Mouse (Mus musculus): ENCODE results near the gene Slc25a44. TPM values are rescaled to one million over a fixed set of nuclear protein-coding genes. Genes with fewer than 3 reads are reported as not detected.
A peak's percentile ranks its signal among the peaks of the same experiment; 100 is the strongest.

The Slc25a44 gene
- polyA plus RNA-seq, 2 experiments, result 19.1 to 21.2 TPM

DNA sequence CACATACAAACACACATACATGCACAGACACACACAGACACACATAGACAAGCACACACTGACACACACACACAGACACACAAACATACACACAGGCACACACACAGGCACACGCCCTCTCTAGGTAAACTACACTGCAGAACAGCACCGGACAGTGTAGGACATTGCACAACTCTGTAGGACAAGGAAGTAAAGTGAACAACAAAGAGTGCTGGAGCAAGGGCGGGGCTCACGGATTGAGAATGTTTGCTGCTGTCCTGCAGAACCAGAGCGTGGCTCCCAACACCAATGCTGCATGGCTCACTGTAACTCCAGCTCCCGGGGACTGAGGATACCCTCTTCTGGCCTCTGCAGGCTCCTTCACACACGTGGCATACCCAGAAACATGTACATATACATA, 17.9 kb upstream of the Slc25a44 start:
- DNase-seq (ENCODE audit: low spot score) (no peak), ATAC-seq (ENCODE audit: low FRiP score, low read depth) (no peak)
- H3K9me3 ChIP-seq (ENCODE audit: control insufficient read depth, low read length), result no peaks in the 10 kb centered on the region
- H3K9ac ChIP-seq (ENCODE audit: low read depth, low read length, severe bottlenecking), result no peak overlapping the region
- no peaks in the 10 kb centered on the region for H3K27me3 ChIP-seq (ENCODE audit: control insufficient read depth, insufficient read depth, low read length)
- TF ChIP-seq POLR2A (IDR thresholded peaks at IDR 0.05; ENCODE audit: borderline replicate concordance, extremely low read depth, insufficient read depth, insufficient read length), result no peak
- 0 out of 2 replicates have a peak, but pooled peaks cover 3% of the 10 kb centered on the region for H3K36me3 ChIP-seq (ENCODE audit: control insufficient read depth, insufficient read depth, low read length)
- H3K4me2 ChIP-seq (replicated peaks; ENCODE audit: low read depth, low read length, severe bottlenecking), result no peak overlapping the region
- no peak overlapping the region for H3K27ac ChIP-seq (replicated peaks; ENCODE audit: low read depth, low read length)
- no peak overlapping the region for H3K4me3 ChIP-seq (replicated peaks; ENCODE audit: low read length)
- peaks cover 4% of the 10 kb centered on the region for H3K4me1 ChIP-seq (ENCODE audit: control insufficient read depth, insufficient read depth, low read length)
- 74% methylated on average over 7 of the region's 7 CpGs for WGBS

DNA sequence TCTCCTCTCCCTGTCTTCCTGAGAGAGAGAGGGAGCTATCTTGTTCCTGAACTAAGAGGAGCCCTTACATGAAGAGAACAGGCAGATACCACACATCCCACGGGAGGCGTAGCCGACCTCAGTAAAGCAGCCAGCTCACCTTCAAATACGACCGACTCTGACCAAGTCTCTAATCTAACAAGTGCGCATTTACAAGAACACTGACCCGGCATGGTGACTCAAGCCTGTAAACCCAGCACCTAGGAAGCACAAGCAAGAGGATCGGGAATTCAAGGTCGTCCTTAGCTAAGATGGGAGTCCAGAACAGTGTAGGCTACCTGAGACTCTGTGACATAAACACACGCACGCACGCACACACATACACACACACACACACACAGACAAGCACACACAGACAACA, 17.5 kb upstream of the Slc25a44 start:
- H3K36me3 ChIP-seq (ENCODE audit: control insufficient read depth, insufficient read depth, low read length), result 0 out of 2 replicates have a peak, but pooled peaks cover 3% of the 10 kb centered on the region
- DNase-seq (ENCODE audit: low spot score) (no peak), ATAC-seq (ENCODE audit: low FRiP score, low read depth) (no peak)
- no peak overlapping the region for H3K27ac ChIP-seq (replicated peaks; ENCODE audit: low read depth, low read length)
- H3K9ac ChIP-seq (ENCODE audit: low read depth, low read length, severe bottlenecking), result no peak overlapping the region
- TF ChIP-seq POLR2A (IDR thresholded peaks at IDR 0.05; ENCODE audit: borderline replicate concordance, extremely low read depth, insufficient read depth, insufficient read length), result no peak
- H3K4me2 ChIP-seq (replicated peaks; ENCODE audit: low read depth, low read length, severe bottlenecking), result no peak overlapping the region
- 72% methylated on average over 12 of the region's 12 CpGs for whole genome bisulfite sequencing
- no peaks in the 10 kb centered on the region for H3K27me3 ChIP-seq (ENCODE audit: control insufficient read depth, insufficient read depth, low read length)
- H3K9me3 ChIP-seq (ENCODE audit: control insufficient read depth, low read length), result no peaks in the 10 kb centered on the region
- no peak overlapping the region for H3K4me3 ChIP-seq (replicated peaks; ENCODE audit: low read length)
- H3K4me1 ChIP-seq (ENCODE audit: control insufficient read depth, insufficient read depth, low read length), result peaks cover 4% of the 10 kb centered on the region

GRCm38 (mm10) chr3:88440500-88441381, 15.8 kb upstream of the Slc25a44 start:
- ATAC-seq (ENCODE audit: low FRiP score, low read depth) (no peak), DNase-seq (ENCODE audit: low spot score) (peak; percentile 49)
- Histone ChIP-seq H3K27me3 (ENCODE audit: control insufficient read depth, insufficient read depth, low read length) (no peaks in the 10 kb centered on the region), H3K4me2 (replicated peaks; ENCODE audit: low read depth, low read length, severe bottlenecking) (peak overlapping the region; percentile 18; the same call in 1 of the 2 replicates), H3K4me3 (replicated peaks; ENCODE audit: low read length) (no peak overlapping the region), H3K4me1 (ENCODE audit: control insufficient read depth, insufficient read depth, low read length) (peaks cover 9% of the 10 kb centered on the region), H3K9ac (ENCODE audit: low read depth, low read length, severe bottlenecking) (0 out of 2 replicates have a peak overlapping the region, but pooled peaks have one; percentile 31), H3K27ac (replicated peaks; ENCODE audit: low read depth, low read length) (no peak overlapping the region), H3K36me3 (ENCODE audit: control insufficient read depth, insufficient read depth, low read length) (0 out of 2 replicates have a peak, but pooled peaks cover 3% of the 10 kb centered on the region), H3K9me3 (ENCODE audit: control insufficient read depth, low read length) (no peaks in the 10 kb centered on the region)
- TF ChIP-seq POLR2A (IDR thresholded peaks at IDR 0.05; ENCODE audit: borderline replicate concordance, extremely low read depth, insufficient read depth, insufficient read length), result no peak
- 21% methylated on average over 27 of the region's 27 CpGs for WGBS

- Histone ChIP-seq H3K27me3 (ENCODE audit: control insufficient read depth, insufficient read depth, low read length) (no peaks in the 10 kb centered on the region), H3K9ac (ENCODE audit: low read depth, low read length, severe bottlenecking) (no peak overlapping the region), H3K4me3 (replicated peaks; ENCODE audit: low read length) (no peak overlapping the region), H3K4me1 (ENCODE audit: control insufficient read depth, insufficient read depth, low read length) (peaks cover 9% of the 10 kb centered on the region), H3K9me3 (ENCODE audit: control insufficient read depth, low read length) (no peaks in the 10 kb centered on the region), H3K4me2 (replicated peaks; ENCODE audit: low read depth, low read length, severe bottlenecking) (no peak overlapping the region), H3K36me3 (ENCODE audit: control insufficient read depth, insufficient read depth, low read length) (peaks cover 3% of the 10 kb centered on the region; the same call in 1 of the 2 replicates), H3K27ac (replicated peaks; ENCODE audit: low read depth, low read length) (no peak overlapping the region)
- WGBS, result 62% methylated on average over 3 of the region's 4 CpGs
- ATAC-seq (ENCODE audit: low FRiP score, low read depth) (no peak), DNase-seq (ENCODE audit: low spot score) (no peak)
- TF ChIP-seq POLR2A (IDR thresholded peaks at IDR 0.05; ENCODE audit: borderline replicate concordance, extremely low read depth, insufficient read depth, insufficient read length), result no peak
Measured at GRCm38 (mm10) chr3:88439582-88439981, 14.6 kb upstream of the Slc25a44 start.

- no peak overlapping the region for H3K27ac ChIP-seq (replicated peaks; ENCODE audit: low read depth, low read length)
- peak overlapping the region; percentile 26 for H3K4me3 ChIP-seq (replicated peaks; ENCODE audit: low read length)
- peaks cover 3% of the 10 kb centered on the region; the same call in 1 of the 2 replicates for H3K36me3 ChIP-seq (ENCODE audit: control insufficient read depth, insufficient read depth, low read length)
- TF ChIP-seq POLR2A (IDR thresholded peaks at IDR 0.05; ENCODE audit: borderline replicate concordance, extremely low read depth, insufficient read depth, insufficient read length), result no peak
- no peak overlapping the region for H3K9ac ChIP-seq (ENCODE audit: low read depth, low read length, severe bottlenecking)
- H3K9me3 ChIP-seq (ENCODE audit: control insufficient read depth, low read length), result no peaks in the 10 kb centered on the region
- ATAC-seq (ENCODE audit: low FRiP score, low read depth) (no peak), DNase-seq (ENCODE audit: low spot score) (no peak)
- WGBS, result 77% methylated on average over 10 of the region's 10 CpGs
- no peaks in the 10 kb centered on the region for H3K27me3 ChIP-seq (ENCODE audit: control insufficient read depth, insufficient read depth, low read length)
- H3K4me2 ChIP-seq (replicated peaks; ENCODE audit: low read depth, low read length, severe bottlenecking), result peak overlapping the region; percentile 47
- H3K4me1 ChIP-seq (ENCODE audit: control insufficient read depth, insufficient read depth, low read length), result peaks cover 9% of the 10 kb centered on the region
Measured at GRCm38 (mm10) chr3:88437454-88437853, 12.5 kb upstream of the Slc25a44 start.

Measured in limb, embryonic 14.5 days (tissue).